Mouse (Mus musculus): ENCODE data around the gene C2cd4b.

DNA sequence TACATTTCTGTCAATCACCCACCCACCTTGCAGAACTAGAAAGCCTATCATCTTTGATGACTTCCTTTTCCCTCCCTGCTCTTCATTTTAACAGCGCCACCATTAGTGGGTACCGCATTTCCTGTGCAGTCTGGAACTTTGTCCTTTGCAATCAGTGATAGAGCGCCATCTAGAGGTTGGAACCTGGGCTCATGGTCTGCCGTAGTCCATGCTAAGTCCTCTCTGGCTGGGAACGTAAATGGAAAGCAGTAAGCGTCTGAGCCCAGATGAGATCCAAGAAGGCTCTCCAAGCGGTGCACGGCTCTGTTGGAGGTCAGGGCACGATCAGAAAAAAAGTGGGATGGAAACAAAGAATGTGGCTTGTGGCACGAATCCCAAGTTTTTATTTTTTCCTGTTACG lies 23.8 kb upstream of the C2cd4b start:
- TF ChIP-seq CTCF (IDR thresholded peaks at IDR 0.05; ENCODE audit: low read depth) (peak; percentile 72), EP300 (IDR thresholded peaks at IDR 0.05; ENCODE audit: low read depth) (no peak)
